Mouse (Mus musculus) gonadal fat pad, adult 2 months (tissue): ENCODE measurements around the gene Dscam. TPM values are rescaled to one million over a fixed set of nuclear protein-coding genes. Genes with fewer than 3 reads are reported as not detected.

Experiments used
- DNase-seq: peaks from one replicate; pipeline ENCODE4 v3.0.0-alpha.2; 2012; ENCODE audit warnings: low read depth
- polyA plus RNA-seq: library from polyadenylated mRNA; depleted of rRNA; stranded (reverse); fragments of >200 nt; gene quantifications from 2 replicates; pipeline ENCODE4 v1.2.3, GENCODE M21; 2012

The Dscam gene
- polyA plus RNA-seq, 1 experiment: 0.09 TPM

DNA sequence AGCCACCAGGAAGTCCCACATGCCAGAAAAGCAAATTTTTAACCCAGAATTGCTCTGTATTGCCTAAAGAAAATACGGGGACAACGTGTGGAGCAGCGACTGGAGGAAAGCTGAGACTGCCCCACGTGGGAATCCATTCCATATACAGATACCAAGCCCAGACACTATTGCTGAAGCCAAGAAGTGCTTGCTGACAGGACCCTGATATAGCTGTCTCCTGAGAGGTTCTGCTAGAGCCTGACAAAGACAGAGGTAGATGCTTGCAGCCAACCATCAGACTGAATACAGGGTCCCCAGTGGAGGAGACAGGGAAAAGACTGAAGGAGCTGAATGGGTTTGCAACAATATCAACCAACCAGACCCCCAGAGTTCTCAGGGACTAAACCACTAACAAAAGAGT is 293.3 kb downstream of the Dscam start:
- DNase-seq: no peak

DNA sequence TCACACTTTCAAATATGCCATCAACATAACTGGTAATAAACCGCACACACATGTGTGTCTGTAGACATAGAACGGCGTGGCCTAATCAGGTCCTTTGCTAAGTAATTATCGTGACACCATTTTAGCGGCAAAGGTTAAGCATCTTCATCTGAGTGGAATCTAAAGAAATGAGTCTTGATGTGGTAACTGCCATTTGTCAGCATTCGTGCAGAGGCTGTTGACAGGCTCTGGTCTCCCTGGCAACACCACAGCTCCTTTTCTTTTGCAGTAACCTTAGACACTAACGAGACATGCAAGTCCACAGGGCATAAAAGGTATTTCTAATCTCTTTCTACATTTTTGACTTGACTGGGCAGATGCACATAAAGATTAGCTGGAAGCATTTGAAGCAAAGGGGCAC is 297.8 kb downstream of the Dscam start:
- DNase-seq: no peak

DNA sequence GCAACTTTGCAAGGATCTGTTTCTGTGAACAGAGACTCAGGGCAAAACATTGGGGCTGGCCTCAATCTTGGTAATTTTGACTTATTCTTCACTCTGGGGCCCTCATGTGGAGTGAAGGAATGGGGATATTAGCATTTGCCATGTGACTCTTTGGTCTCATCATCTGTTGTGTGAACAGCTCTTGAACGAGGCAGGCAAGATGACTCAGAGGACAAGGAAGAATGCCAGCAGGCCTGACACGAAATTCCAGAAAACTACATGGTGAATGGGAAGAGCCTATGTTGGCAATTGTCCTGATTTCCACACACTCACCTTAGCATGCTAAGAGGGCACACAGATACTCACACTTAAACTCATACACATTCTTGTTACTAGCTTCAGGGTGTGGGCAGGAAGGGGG is 313.0 kb downstream of the Dscam start:
- no peak for DNase-seq

DNA sequence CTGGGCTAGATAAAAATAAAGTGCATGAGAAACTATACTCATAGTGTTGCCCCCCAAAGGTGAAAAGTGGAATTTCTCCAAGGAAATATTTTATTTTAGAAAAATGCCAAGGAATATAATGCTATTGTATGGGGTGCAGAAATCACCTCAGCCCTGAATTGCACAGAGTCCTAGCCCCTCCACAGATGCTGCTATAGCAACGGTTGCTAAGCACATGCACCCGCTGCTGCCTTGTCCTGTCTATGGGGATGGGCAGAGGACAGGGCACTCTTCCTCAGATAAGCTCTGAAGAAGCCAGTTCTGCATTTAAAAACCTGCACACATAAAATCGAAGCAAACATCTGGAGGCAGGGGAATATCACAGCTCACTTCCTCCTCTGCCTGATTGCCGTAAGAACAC is 315.5 kb downstream of the Dscam start:
- no peak for DNase-seq

DNA sequence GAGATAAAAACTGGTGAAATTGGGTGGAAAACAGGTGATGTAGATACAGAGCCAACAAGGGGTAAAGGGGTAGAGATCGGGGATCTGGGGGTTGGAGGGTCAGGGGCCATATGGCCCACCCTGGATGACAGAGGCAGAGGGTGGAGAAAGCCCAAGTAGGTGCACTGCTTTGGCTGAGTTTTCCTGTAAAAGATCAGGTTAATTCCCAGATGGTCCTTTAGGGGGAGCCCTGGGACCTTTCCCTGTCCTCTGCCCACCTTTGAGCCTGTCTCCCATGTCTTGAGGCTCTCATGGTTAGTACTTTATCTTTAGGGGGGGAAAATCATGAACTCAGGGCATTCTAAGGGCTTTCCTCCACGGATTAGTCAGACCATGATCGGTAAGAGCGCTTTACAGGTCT is 318.2 kb downstream of the Dscam start:
- DNase-seq: no peak

DNA sequence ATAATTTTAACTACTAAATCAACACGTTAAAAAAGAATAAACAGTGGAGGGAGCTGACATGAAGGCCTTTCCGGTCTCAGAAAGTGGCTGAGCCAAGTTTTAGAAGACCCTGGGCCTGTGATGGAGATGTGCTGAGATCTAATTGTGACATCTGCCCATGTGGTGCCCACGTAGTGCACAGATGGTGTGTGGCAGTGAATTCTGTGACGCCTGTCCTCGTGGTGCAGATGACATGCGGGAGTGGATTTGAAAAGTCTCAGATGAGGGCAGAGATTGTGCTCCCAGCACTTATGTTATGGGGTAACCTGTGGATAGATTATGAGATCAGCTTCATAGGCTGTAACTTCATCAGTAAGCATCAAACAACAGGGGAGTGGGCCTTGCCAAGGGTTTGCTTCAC is 321.6 kb downstream of the Dscam start:
- DNase-seq: no peak

DNA sequence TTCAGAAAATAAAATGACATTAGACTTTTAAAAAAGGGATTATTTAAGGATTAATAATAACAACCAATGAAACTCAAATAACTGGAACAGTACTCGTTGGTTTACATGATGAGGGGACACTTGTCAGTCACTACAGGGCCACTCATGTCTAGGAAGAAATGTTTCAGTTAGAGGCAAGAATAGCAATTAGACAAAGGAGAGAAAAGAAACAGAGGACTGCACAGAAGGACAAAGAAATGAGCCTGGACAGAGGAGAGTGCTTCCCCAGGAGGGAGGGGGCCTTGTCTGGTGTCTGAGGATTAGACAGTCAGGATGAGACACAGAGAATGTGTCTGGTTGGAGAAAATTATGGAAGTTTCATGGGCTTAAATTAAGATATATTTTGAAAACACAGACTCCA is 324.0 kb downstream of the Dscam start:
- DNase-seq: no peak

DNA sequence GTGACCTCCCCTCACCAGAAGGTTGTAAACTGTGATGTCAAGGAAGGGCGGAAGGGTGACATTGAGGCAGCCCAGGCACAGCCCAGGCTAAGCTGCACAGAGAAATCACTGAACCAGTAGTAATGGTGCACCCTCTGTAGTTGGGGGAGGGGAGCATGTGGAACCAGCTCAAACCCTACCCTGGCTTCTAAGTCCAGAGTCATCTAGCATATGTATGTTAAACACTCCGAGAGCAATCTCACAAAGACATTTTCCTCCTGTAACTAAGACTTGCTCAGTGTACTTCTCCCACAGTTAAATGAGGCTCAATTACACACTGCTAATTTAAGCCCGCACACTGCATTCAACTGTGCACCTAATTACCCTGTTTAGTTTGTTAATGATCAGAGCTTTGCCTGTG is 324.4 kb downstream of the Dscam start:
- no peak for DNase-seq

DNA sequence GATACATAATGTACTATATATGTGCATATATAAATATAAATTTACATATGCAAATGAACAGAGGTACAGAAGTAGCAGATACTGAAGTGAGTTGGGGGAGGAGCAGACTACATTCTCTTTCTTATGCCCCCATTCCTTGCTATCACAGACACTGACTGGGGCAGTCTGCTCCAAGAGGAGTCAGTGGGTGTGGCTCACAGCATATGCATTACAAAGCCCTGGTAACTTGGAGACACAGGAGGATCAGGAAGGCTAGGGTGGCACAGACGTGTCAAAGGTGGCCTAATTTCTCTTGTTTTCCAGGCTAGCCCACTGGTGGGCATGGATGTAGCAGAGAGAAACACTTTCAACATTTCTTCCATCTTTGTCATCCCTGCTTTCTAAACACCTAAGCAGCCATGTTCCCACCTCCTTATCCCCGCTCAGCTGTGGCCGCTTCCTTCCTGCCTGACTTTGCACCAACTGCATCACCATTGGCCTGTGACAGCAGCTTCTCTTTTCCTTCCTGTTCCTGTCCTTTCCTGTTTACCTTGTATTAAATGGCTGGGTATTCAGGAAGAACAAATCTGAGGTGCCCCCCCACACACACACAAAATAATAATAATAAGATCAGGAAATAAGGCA is 325.0 kb downstream of the Dscam start:
- no peak for DNase-seq

DNA sequence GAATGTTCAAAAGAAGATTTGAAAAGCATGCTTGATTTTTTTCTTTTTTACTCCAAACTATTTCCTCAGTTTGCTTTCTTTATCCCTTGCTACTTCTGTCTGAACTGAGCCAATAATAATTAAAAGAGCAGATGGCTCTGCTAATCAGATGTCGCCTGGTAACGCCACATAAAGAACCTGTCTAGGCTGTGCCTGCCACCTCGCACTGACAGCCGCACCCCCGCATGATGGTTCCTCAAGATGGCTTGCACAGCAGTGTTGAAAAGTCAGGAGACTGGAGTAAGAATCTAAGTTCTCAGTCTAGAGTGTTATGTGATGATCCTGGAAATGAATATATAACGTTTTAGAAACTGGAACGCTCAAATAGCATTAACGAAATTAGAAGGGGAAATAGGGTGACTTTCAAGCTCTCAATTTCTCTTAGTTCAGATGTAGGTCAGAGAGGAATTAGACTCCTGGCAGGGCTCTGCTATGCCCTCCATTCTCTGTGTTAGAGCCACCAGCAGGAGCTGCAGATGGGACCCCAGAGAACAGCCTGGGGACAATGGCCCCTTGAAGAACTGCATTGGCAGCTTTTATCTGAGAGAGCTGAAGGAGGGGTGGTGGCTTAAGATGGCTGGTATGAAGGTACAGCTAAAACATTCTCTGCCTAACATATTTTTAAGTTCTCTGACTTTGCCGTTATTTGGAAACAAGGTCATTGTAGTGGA is 326.7 kb downstream of the Dscam start:
- no peak for DNase-seq

DNA sequence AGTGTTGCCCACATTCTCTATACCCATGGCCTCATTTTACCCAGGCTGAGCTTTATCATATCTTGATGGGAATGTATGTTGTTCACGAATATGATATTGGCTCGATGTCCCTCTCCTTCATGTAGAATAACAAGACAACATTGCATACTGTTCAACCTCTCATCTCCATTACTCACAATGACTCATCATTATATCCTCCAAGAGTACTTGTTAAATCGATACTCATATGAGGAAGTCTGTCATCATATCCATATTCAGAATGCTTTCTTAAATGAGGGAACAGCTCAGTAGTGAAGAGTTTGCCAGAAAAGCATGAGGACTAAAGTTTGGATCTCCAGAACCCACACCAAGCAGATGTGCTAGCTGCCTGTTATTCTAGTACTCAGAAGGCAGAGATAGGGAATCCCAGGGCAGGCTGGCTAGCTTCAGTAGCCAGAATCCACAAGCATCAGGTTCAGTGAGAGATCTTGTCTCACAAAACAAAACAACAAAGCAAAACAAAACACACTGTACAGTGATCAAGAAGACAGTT is 327.7 kb downstream of the Dscam start:
- no peak for DNase-seq

DNA sequence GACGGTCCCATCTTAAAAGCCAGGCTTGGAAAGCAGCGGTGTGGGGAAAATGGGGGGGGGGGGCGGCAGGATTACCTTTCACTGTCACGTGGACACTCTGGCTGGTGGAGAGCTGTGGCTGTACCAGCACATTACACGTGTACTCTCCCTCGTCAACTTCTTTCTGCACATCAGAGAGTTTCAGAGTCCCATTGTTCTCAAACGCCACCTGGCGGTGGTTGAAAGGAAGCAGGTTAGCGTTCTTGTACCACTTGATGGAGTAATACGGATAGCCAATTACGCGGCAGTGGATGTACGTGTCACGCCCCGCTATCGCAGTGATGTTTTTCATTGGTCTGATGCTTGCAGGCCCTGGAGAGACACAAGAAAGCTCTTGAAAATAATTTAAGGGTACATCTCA is 350.9 kb downstream of the Dscam start:
- DNase-seq: no peak

DNA sequence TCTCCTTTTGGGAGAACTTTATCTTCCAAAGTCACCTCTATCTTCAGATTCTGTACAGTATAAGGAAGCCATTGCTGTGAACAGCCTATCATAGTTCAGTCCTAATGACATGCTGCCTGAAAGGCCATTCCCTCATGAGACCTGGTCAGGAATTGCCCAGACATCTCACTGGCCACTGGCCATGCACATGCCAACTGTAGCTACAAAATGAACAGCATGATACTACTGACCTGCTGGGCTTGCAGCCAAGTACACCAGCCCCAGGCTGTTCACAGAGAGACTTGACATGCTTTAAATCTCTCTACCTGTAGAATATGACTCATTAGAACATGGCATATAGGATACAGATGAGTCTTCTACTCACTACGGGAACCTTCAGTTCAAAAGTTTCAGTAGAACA is 364.3 kb downstream of the Dscam start:
- no peak for DNase-seq

DNA sequence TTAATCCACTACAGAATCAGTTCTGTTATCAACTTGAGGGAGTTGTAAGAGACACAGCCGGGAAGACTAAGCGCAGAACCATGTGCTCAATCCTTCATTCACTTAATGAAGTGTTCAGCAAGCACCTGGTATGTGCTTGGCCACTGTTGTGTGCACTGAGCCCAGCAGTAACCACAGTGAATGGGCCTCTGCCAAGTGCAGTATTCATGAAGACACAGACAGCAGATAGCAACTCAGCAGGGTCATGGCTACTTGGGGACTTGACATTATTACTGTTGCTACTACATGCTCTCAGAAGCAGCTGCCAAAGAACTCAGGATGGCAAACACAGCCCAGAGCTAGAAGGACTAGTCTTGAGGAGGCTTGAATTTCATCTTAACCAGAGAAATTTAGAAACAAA is 367.9 kb downstream of the Dscam start:
- no peak for DNase-seq

DNA sequence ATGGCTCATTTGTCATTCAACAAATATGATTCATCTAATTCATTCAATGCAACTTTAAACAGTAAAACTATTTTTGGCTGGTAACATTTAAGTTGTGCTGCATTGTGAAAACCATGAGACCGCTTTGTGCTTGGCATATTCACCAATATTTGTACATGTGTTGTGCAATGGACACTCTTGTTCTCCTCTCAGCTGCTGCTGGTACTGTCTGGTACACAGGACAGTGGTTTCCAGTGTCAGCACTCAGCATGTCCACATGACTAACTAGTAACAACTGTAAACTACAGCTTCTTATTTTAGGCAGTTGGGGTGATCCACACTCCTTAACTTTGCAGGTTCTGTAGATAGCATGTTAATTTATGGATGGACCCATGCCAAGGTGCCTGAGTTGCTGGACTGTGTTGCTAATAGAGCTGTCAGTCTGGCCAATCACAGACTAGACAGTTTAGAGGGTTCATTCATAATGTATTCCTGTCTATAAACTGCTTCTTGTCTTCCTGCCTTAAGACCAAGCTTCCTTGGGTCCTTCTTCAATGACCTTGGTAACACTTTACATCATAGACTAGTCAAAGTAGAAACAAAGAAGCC is 368.8 kb downstream of the Dscam start:
- DNase-seq: no peak

DNA sequence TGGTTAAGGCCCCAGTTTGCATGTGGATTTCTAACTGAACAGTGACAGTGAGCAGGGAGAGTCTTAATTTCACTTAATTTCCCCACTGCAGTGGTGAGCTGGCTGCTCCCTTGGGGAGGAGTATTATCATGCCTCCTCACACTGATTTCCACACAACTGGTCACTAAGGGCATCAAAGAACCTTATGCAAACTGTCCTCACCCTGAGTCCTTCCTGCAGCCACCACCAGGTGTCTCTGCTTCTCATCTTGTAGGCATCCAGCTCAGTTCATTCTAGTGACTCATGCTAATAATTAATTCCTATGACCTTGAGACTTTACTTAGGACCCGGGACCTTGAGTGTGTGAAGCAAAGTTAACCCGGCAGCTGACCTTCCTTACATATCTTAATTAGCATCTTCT is 375.1 kb downstream of the Dscam start:
- no peak for DNase-seq

DNA sequence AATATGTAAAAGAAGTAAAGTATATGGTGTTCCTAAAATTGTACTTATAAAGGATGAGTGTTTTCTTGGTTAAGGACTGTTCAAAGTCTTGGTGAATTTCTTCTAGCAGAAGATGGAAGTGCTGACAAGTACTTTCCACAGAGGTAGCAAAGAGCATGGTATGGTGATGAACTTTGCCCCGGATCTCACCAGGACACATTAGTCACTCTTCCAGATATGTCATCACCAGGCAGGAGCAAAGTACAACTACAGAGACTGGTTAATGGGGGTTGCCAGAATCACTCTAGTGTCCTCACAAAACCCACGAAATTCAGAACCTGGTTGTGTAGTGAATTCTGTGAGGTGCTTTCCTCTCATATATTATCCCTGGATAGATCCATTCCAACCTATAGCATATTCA is 379.2 kb downstream of the Dscam start:
- DNase-seq: no peak

DNA sequence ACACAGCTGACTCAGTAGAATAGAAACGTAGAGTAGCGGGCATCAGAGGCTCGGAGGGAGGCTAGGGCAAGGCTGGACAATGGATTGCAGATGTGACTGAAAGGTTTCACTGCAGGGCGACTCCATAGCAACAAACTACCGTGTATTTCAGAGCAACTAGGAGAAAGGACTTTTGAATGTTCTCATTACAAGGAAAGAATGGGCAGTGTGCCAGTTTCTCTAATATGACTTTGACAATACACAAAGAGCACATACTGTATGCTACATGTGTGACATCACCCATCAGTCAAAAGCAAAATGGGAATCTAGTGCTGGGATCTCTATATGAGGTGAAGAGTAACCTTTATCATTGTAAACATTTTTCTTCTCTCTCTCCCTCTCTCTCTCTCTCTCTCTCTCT is 382.3 kb downstream of the Dscam start:
- no peak for DNase-seq

DNA sequence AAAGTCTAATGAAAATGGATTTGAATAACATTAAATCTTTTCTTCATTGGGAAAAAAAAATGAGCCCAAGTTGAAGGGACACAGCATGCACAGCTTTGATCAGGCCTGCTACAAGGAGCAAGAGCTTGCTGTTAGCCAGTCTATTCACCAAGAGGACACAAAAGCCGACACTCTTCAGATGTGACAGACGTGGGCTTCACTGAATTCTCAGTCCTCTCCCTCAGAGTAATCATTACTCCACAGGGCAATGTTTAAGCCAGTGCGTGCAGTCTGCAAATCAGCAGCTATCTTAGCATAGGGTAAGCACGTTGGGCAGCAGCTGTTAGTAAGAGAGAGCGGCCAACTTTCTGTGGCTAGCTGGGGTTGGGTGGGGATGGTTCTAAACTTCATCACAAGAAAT is 391.5 kb downstream of the Dscam start:
- no peak for DNase-seq

DNA sequence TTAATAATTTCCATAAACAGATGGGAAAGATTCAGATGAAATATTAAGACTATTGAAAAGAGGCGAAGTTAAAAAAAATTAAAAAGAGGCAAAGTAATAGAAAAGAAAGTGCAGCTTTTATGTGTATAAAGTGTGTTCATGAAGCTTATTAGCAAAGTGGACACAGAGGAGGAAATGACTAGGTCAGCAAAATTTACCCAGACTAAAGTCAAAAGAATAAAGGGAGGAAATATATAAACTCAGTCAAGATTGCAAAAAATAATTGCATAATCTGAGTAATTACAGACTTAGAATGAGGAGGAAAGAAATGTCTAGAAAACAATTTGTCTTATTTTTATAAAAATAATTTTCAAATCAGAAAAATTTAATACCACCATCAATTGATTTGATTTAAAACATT is 396.3 kb downstream of the Dscam start:
- DNase-seq: no peak

DNA sequence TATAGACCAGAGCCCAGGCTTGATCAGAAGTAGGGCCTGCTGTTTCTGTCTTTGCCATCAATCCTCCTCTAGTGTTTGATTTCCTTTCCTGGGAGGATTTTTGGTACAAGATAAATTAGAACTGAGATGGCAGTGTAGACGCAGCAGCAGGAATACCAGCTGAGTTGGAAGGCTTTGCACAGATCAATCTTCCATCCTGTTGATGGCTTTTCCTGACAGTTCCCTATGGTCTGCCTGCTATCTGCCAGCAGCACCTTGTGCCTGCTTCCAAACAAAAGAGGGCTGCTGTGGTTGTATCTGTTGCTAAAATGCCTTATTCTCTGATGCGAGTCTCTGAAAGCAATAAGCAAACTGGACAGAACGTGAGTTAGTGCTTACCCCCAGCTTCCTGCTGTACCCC is 402.6 kb downstream of the Dscam start:
- DNase-seq: no peak

DNA sequence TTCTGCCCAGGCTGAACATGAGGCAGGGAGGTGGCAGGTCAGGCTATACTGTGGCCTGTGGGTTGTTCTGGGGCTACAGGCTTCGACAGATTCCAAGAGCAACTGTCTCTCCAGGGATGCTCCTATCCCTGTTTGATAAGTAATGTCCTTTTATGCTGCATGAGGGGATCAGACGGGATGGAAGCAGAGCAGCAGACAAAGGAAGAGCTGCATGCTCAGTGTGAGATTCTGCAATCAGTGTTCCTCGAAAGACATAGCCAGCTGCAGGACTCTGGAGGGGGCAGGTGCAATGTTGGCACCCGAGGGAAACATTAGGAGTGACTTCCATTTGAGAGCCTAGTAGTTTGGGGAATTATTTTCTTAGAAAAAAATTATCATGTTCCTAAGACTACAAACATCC is 403.0 kb downstream of the Dscam start:
- no peak for DNase-seq

DNA sequence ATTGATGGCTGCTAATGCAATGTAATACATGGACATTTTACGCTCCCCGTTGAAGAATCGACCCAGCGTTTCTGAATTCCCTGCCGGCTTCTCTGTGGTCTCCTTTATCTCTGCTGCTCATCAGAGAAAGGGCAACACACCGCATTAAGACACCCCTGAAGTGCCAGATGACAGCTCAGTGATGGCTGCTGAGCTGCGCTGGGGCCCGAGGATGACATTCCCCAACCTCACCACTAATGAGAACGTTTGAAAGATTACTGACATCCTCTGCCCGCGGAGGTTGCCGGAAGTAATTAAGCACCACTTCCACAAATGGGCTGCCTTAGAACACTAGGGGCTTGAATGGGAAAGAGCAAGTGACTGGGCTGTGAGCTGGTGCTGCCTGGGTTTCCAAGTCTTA is 409.3 kb downstream of the Dscam start:
- DNase-seq: no peak
